Mouse (Mus musculus) lung, adult 2 months (tissue): ENCODE results near the gene Hemk1.

Experiments used
- CTCF ChIP-seq: fragments of 200-500 bp; IDR thresholded peaks from 2 replicates; pipeline ENCODE4 v1.5.1; 2011; ENCODE audit warnings: mild to moderate bottlenecking, low read length, control low read depth; ENCODE audit not compliant: insufficient read depth
- POLR2A ChIP-seq: fragments of 200-500 bp; IDR thresholded peaks from 2 replicates; pipeline ENCODE4 v1.6.1; 2011; ENCODE audit warnings: low read depth, mild to moderate bottlenecking, control low read depth, low read length, borderline replicate concordance; ENCODE audit errors: extremely low read depth

- TF ChIP-seq CTCF (no peak), POLR2A (no peak)
Measured at GRCm38 (mm10) chr9:107330791-107331190, 7.4 kb downstream of the Hemk1 start.
